Mouse (Mus musculus) thymus, adult 2 months (tissue): ENCODE measurements around the gene Zc3hc1.

Source experiments
- CTCF ChIP-seq: fragments of 200-500 bp; IDR thresholded peaks from 2 replicates; pipeline ENCODE4 v1.5.1; 2012; ENCODE audit warnings: mild to moderate bottlenecking, control low read depth, low read length, moderate library complexity, borderline replicate concordance; ENCODE audit not compliant: control insufficient read depth, poor library complexity, insufficient read depth; ENCODE audit errors: extremely low read depth
- POLR2A ChIP-seq: fragments of 200-500 bp; IDR thresholded peaks from 2 replicates; pipeline ENCODE4 v1.6.1; 2012; ENCODE audit warnings: mild to moderate bottlenecking, low read length, control low read depth, moderate library complexity; ENCODE audit not compliant: control insufficient read depth, poor library complexity, insufficient read depth; ENCODE audit errors: extremely low read depth

DNA sequence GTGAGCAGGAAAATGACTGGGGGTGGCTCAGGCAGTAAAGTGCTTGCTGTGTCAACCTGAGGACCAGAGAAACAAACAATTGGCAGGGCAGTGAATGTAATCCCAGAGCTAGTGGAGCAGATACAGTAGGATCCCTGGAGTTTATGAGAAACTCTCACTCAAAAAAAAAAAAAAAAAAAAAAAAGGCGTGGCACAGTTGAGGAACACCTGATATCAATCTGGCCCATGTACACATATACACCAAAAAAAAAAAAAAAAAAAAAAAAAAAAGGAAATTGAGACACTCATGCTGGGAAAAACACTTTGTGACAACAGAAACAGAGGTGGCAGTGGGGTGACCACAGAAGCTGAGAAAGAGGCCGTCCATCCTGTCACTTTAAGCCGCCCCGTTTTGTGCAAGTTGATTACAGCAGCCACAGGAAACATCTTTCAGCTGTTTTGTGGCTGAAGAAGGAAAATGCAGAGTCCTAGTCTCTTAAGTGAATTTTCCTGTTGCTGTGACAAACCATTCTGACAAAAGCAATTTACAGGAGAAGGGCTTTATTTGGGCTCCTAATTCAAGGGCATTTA is 64.8 kb downstream of the Zc3hc1 start:
- no peak for TF ChIP-seq CTCF
- no peak for TF ChIP-seq POLR2A
